Mouse (Mus musculus): ENCODE measurements around the gene Grik4.
A peak's percentile ranks its signal among the peaks of the same experiment; 100 is the strongest.
"Not testable (repeated sequence)": the region's sequence is repeated elsewhere in the genome, so short reads cannot be mapped to it uniquely, and the experiment has no call there.

The Grik4 gene

GRCm38 (mm10) chr9:42943781-42944535 lies at the start of gene Grik4:
Gene Grik4 (minus strand): TSS chr9:42944493.
- peak; percentile 40 for DNase-seq

- no peak for DNase-seq
These were observed 49.4 kb upstream of the Grik4 start for GRCm38 (mm10) chr9:42993659-42994058.

GRCm38 (mm10) chr9:42987988-42988387 lies 43.7 kb upstream of the Grik4 start:
- no peak for DNase-seq

GRCm38 (mm10) chr9:42968894-42969521 lies 24.7 kb upstream of the Grik4 start:
- no peak for DNase-seq

GRCm38 (mm10) chr9:42967731-42968130 lies 23.4 kb upstream of the Grik4 start:
- no peak for DNase-seq

GRCm38 (mm10) chr9:42964809-42965208 lies 20.5 kb upstream of the Grik4 start:
- not testable (repeated sequence) for DNase-seq

- DNase-seq, result peak; percentile 71
These were observed 20.1 kb upstream of the Grik4 start for GRCm38 (mm10) chr9:42964366-42964765.

- DNase-seq, result no peak
These were observed 18.2 kb upstream of the Grik4 start for GRCm38 (mm10) chr9:42962506-42962905.

- DNase-seq, result peak; percentile 29
These were observed 14.1 kb upstream of the Grik4 start for GRCm38 (mm10) chr9:42958401-42958800.

- DNase-seq, result no peak
These were observed 4.1 kb upstream of the Grik4 start for GRCm38 (mm10) chr9:42948381-42948780.

GRCm38 (mm10) chr9:42945174-42945573 lies 881 bp upstream of the Grik4 start:
- DNase-seq, result no peak

GRCm38 (mm10) chr9:42944536-42945006 lies 278 bp upstream of the Grik4 start:
- DNase-seq, result peak; percentile 91

GRCm38 (mm10) chr9:42943057-42943529 lies 1.2 kb downstream of the Grik4 start:
- DNase-seq, result peak; percentile 53

GRCm38 (mm10) chr9:42942148-42942547 lies 2.1 kb downstream of the Grik4 start:
- DNase-seq, result no peak

- no peak for DNase-seq
These were observed 12.1 kb downstream of the Grik4 start for GRCm38 (mm10) chr9:42932146-42932545.

GRCm38 (mm10) chr9:42927498-42927897 lies 16.8 kb downstream of the Grik4 start:
- no peak for DNase-seq

GRCm38 (mm10) chr9:42926564-42926963 lies 17.7 kb downstream of the Grik4 start:
- DNase-seq, result no peak

- DNase-seq, result no peak
These were observed 22.5 kb downstream of the Grik4 start for GRCm38 (mm10) chr9:42921830-42922229.

GRCm38 (mm10) chr9:42920190-42920589 lies 24.1 kb downstream of the Grik4 start:
- peak; percentile 55 for DNase-seq

GRCm38 (mm10) chr9:42917911-42918310 lies 26.4 kb downstream of the Grik4 start:
- no peak for DNase-seq

GRCm38 (mm10) chr9:42913201-42913600 lies 31.1 kb downstream of the Grik4 start:
- DNase-seq, result no peak

- DNase-seq, result no peak
These were observed 35.5 kb downstream of the Grik4 start for GRCm38 (mm10) chr9:42908657-42909313.

- no peak for DNase-seq
These were observed 37.3 kb downstream of the Grik4 start for GRCm38 (mm10) chr9:42906995-42907394.

Data from right cerebral cortex, postnatal 4 days (tissue).